Mouse (Mus musculus): ENCODE data around the gene Edem3.
"Not testable (repeated sequence)": the region's sequence is repeated elsewhere in the genome, so short reads cannot be mapped to it uniquely, and the experiment has no call there.

The Edem3 gene

DNA sequence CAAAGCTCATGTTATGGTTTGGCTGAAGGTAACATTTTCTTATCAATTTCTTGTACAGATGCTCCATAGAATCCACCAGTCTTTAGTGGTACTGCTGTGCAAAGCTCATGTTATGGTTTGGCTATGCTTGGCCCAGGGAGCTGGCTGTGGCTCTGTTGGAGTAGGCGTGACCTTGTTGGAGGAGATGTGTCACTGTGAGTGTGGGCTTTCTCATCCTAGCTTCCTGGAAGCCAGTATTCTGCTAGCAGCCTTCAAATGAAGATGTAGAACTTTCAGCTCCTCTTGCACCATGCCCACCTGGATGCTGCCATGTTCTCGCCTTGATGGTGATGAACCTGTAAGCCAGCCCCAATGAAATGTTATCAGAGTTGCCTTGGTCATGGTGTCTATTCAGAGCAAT lies 5.3 kb upstream of the Edem3 start:
- not testable (repeated sequence) for DNase-seq (ENCODE audit: low read depth, low spot score)

DNA sequence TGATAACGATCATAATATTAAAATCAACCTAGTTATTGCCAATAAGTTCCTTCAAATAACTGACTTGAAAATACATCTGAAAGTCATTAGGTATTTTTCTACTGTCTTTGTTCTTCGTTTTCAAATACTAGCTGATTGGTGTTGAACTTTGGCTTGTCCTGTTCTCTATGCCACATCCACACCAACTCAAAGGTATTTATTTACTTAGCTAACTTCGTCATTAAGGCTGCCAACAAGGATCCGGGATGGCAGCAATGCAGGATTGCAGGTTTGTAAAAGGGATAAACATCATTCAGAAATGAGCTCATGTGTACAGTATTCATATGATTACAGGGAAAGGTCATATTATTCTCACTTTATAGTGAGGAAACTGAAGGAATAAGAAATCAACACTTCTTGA lies 2.2 kb upstream of the Edem3 start:
- DNase-seq (ENCODE audit: low read depth, low spot score) = no peak

DNA sequence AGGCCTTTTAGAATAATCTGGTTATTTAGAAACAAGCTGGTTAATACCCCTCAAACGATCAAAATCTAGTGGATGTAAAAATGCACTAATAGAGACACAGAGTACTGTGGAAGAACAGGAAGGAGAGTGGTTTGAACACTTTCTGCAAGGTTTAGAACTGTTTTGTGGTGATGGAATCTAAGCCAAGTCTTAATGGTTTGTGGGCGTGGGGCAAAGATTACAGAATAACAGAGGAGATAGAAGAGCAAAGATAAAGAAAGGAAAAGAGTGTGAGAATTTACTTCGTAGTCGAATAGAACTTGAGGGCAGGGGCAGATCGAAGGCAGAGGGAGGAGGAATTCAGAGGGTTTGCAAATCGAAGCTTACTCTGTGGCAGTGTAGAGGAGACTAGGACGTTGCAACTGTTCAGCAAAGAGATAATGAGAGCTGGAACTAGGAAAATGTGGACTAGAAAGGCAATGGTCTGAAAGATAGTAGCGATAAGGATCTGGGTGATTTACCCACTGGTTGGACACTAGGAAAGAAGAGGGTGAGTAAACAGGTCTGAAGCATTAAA lies 1.7 kb upstream of the Edem3 start:
- DNase-seq (ENCODE audit: low read depth, low spot score) = peak; percentile 26

DNA sequence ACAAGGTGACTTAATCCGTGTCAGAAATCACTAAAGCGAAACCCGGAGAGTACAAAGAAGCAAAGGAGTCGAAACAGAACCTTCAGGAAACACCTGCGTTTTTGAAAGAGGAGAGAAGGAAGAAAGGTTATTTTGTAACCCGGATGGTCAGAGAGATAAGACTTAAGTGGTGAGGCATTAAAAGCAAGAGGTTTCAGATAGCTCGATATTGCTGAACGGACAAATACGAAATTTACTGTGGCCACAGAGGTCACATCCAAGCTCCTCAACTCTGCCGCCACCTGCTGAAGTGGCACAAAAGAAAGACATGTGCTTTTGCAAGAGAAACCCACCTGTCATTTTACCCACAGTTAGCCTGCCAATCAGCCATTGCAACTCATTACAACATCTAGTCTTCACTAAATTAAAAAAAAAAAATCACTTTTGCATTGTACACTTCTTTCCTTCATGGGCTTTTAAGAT lies 1.1 kb upstream of the Edem3 start:
- DNase-seq (ENCODE audit: low read depth, low spot score) = peak; percentile 42

DNA sequence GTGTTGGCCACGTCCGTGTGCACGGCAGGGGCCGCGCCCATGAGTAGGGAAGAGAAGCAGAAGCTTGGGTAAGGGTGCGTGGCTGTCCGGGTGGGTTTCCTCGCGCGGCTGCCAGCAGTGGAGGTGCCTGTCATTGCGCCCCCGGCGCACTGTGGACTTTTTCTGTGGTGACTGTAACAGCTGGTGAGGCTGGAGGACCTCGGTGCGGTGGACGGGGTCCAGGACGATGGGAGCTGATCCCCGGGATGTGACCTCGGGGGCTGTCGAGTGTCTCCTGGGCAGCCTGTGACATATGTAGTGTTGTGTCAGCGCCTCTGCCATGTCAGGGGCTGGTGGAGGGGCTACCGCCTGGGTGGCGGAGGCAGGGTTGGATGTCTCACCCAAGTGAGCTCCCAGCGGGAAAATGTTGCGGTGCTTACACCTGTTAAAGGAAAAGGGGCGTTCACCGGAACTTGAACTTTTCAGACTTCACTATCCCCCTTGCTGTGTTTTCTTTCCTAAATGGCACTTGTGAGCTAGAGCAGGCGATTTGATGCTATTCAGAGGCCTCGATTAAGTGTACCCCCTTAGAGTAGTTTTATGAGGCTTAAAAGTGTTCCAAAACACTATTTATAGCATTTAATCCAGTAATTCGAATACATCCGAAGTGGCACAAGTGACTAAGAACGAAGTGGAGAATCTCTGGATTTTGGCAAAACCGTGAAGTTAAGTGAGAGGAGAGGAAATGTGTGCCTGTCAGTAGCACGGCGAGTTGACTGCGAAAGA lies 671 bp downstream of the Edem3 start:
- DNase-seq (ENCODE audit: low read depth, low spot score) = peak; percentile 20

DNA sequence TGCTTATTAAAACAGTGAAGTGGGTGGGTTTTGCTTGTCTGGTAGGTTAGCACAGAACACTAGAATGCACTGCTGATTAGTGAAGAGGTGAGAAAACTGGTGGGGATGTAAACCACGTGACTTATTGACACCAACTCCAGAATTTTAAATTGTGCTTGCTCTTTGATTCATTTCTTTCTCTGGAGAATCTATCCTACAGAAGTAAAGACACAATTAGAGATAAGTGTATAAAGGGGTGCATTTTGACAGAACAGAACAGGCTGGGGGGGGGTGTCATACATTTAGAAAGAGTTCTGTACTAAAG lies 1.2 kb downstream of the Edem3 start:
- DNase-seq (ENCODE audit: low read depth, low spot score) = no peak

DNA sequence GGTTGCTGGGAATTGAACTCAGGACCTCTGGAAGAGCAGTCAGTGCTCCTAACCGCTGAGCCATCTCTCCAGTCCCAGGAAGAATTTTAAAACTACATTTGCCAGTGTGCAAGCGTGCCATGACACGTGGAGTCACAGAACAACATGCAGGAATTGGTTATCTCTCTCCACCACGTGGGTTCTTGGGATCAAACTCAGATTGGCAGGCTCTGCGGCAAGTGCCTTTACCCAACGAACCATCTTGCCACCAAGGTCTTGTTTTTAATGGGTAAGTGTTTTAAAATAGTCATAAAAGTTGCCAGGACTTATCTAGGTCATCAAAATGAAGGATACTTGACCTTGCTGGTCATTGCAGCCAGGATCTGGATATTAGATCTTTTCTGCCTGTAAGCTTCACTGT lies 3.1 kb downstream of the Edem3 start:
- DNase-seq (ENCODE audit: low read depth, low spot score) = no peak

DNA sequence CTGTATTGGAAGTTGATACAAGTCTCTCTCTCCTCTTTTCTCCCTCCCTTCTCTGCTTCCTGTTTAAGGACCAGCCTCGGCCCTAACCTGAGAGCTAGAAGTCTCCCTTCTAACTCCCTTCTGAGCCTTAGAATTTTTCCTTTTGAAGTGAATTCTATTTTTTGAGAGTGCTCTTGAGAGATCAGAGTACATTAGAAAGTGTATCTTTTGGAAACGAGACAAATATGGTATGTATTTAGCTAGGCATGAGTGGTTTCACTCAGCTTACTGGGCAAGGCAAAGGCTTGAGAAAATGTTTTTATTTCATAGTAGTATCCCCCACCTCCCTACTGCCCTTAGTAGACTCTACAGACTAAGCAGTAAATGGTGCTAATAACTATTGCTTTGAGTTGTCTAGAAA lies 3.8 kb downstream of the Edem3 start:
- no peak for DNase-seq (ENCODE audit: low read depth, low spot score)

DNA sequence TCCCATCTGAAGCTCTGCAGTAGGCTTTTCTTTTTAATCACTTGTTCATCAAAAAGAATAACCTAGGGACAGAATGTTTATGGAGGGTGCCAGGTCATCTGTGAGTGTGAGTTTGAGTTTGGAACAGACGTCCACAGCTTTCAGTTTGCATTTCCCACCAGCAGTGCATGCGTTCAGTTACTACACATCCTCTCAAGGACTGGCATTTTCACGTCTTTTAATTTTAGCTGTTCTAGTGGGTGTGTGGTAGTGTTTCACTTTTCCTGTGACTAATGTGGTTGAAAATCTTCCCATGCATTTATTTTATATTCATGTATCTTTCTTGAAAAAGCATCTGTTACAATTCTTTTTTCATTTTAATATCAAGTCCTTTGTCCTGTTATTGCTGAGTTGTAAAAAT lies 9.1 kb downstream of the Edem3 start:
- DNase-seq (ENCODE audit: low read depth, low spot score) = no peak

DNA sequence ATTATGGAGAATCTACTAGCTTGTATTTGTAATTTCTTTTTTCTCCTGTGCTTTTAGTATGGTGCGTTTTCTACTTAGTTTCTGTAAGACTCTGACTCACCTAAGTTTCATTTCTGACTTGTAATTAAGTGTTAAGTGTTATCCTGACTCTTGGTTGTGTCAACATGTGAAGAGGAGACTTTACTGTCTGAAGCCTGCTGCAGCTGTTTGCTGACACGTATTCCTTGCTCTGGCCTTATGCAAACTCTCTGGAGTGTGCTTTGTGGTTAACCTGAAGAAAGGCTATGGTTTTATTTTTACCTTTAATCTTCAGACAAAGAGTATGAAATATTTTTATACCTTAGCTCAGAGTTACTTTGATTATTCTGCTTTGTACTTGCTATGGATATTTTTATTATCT lies 11.0 kb downstream of the Edem3 start:
- DNase-seq (ENCODE audit: low read depth, low spot score) = peak; percentile 27

DNA sequence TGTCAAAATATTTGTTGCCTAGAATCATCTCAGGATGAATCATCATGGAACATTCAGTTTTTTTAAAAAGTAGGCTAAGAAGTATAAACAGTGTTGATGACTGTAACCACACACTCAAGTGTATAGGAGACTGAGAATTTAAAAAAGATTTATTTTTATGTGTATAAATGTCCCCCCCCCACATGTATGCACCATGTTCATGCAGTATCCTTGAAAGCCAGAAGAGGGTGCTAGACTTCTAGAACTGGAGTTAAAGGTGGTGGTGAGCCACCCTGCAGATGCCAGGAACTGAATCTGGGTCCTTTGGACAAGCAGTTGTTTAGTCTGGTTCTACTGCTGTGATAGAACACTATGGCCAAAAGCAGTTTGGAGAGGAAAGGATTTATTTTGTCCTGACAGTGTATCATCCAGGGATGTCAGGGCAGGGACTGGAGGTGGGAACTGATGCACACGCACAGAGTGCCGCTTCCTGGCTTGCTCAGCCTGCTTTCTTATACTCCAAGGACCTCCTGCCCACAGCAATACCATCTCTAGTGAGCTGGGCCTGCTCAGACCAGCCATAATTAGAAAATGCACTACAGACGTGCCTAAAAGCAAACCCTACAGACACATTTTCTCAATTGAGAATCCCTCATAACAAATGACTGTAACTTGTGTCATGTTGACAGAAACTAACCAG lies 11.9 kb downstream of the Edem3 start:
- peak; percentile 32 for DNase-seq (ENCODE audit: low read depth, low spot score)

DNA sequence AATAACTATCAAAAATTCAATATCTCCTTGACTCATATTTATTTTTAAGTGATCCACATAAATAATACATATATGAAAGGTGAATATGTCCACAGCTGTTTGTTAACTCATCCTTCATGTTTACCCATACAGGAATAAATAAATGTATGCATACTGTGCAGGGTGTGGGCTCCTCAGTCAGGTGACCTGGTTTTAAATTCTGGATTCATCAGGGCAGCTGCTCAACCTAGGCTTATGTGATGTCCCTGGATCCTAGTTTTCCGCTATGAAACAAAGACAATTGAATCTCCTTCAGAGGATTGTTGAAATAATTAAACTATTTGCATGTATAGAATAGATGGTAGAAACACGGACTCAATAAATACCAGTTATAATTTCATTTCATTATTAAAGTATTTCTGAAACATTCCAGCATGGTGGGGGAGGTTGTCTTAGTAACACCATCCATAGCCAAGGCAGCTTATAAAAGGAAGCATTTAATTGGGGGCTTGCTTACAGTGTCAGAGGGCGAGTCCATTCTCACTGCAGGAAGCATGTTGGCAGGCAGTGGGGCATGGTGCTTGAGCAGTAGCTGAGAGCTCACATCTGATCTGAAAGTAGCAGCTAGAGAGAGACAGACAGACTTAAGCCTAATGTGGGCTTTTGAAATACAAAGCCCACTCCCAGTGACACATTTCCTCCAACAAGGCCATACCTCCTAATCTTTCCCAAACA lies 14.2 kb downstream of the Edem3 start:
- DNase-seq (ENCODE audit: low read depth, low spot score) = no peak

DNA sequence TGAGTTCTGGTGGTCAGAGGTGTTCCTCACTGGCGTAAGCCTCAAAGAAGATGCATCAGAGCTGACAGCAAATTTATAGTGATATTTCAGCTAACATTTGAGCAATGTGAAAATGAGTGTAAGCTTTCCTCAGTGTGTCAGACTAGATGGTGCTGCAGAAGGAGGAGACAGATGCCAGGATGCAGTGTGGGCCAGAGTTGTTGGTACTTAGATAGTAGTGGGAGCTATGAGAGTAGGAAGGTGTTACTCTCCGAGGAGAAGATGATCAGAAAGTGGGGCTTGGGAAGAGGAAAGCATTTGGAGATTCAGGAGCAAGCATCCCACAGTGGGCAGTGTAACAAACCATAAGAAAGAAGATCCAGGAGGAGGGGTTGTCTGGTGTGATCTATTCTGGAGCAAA lies 22.4 kb downstream of the Edem3 start:
- DNase-seq (ENCODE audit: low read depth, low spot score) = no peak

DNA sequence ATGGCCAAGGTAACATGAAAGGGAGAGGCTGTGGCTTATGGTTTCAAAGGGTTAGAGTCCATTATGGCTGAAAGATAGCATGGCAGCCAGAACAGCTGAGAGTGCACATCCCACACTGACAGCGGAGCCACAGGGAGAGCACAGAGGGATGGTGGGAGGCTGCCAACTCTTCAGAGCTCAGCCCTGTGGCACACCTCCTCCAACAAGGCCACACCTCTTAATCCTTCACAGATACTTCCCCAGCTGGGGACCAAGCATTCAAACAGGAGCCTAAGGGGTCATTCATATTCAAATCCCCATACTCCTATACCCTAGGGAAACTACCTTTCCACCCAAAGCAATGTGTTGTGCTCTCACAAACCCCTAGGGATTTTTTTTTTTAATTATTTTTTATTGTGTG lies 23.4 kb downstream of the Edem3 start:
- no peak for DNase-seq (ENCODE audit: low read depth, low spot score)

DNA sequence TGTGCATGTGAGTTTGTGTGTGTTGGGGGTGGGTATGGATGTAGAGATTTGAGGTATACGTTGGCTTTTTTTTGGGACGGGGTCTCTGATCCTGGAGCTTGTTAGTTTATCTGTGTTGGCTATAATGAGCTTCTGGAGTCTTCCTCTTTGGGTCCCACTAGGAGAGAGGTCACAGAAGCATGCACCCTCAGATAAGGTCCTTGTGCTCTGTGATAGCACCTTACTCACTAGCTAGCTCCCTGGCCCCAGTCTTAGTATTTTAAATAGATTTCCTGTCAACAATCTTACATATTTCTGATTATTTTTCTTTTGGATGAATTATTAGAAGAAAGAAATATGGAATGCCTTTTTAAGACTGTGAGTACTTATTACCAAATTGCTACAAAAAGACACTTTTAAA lies 24.1 kb downstream of the Edem3 start:
- DNase-seq (ENCODE audit: low read depth, low spot score) = no peak

DNA sequence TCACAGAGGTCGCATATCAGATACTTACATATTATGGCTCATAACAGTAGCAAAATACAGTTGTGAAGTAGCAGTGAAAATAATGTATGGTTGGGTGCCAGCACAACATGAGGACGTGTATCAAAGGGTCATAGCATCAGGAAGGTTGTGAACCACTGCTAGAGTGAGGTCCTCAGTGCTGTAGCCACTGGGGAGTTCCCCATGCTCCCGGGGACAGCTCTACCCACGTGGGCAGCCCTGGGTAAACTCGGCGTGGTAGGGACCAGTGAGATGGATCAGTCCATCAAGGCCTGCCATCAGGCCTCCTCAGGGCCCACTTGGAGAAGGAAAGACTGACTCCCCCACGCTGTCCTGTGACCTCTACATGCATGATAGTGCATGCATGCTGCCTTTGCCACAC lies 26.3 kb downstream of the Edem3 start:
- DNase-seq (ENCODE audit: low read depth, low spot score) = no peak

DNA sequence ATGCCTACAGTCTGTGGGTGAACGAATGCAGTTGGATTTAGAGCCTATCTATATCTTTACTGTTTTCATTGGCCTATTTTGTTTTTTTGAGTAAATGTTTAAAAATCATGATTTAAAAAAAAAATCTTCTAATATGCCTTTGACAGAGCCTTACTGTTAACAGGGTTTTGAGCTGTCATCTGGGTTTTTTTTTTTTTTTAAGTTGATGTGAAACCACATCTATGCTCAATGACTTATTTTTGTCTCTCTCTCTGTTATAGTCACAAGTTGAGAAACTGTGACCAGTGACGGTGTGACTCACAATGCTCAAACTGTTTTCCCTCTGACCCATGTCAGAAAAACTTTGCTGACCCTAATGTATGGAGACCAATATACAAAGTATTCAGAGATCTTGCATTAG lies 28.2 kb downstream of the Edem3 start:
- DNase-seq (ENCODE audit: low read depth, low spot score) = no peak

DNA sequence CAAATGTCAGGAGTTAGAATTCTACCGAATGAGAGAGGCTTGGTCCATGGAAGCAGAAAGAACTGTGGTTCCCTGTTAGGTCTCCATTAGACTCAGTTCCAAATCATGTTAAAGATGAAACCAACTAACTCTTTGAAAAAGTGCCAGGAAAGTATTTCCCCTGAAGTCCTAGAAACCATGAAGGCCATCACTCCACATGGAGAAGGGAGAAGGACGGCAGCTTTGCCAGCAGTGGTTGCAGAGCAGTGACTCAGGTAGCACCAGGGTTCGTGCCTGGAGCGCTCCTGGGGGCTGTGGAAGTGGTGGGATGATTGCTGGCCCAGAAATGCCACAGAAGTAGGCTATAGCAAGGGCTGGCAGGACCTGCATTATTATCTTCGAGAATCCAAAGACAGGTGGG lies 31.2 kb downstream of the Edem3 start:
- no peak for DNase-seq (ENCODE audit: low read depth, low spot score)

DNA sequence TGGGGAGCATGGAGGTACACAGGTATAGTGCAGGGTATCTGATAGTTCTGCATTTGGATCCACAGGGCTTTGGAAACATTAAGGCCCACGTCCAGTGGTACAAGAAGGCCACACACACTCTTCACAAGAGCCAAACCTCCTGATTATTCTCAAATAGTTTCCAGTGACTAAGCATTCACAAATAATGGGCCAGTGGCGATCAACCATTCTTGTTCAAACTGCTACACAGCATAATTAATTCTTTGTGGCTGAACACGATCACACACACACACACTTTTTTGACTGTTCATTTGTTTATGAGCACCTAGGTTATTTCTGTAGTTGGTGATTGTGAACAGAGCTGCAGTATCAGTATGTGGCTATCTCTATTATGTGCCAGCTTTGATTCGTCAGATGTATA lies 34.0 kb downstream of the Edem3 start:
- DNase-seq (ENCODE audit: low read depth, low spot score) = no peak

DNA sequence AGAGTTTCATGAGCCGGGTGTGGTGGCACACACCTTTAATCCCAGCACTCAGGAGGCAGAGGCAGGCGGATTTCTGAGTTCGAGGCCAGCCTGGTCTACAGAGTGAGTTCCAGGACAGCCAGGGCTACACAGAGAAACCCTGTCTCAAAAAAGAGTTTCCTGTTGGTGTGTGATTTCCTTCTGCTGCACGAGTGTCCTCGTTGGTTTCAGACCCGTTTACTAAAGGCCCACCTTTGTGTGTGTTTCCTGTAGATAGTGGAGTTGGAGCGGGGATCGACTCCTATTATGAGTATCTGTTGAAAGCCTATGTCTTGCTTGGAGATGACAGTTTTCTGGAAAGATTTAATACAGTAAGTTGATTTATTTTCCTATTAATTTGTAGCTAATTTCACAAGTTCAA lies 36.9 kb downstream of the Edem3 start:
- DNase-seq (ENCODE audit: low read depth, low spot score) = not testable (repeated sequence)

DNA sequence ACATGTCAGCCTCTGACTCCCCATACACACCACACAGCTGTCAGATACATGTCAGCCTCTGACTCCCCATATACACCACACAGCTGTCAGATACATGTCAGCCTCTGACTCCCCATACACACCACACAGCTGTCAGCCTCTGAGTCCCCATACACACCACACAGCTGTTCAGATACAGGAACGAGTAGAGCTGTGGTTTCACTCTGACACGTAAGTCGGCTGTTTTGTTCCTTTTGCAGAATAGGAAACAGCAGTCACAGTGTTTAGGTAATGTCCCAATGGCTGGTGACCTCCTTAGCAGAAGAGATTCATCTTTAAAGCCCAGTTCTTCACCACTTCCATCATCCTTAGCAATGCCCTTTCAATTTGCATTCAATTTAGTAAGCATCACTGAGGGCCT lies 47.6 kb downstream of the Edem3 start:
- not testable (repeated sequence) for DNase-seq (ENCODE audit: low read depth, low spot score)

DNA sequence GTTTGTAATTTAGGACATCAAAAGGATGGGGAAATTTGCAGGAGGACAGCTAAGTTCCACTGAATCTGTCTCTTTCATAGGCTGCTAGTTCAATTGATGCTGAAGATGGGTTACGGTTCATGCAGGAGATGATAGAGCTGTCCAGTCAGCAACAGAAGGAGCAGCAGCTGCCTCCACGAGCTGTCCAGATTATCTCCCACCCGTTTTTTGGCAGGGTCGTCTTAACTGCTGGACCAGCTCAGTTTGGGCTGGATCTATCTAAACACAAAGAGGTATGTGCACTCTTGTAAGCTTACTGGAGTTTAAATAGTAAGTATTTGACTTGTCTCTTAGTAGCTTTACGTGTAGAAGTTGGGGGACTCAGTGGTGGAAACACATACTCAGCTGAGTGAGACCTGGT lies 52.1 kb downstream of the Edem3 start:
- no peak for DNase-seq (ENCODE audit: low read depth, low spot score)

All from CD4-positive helper T cell, adult 2 months (primary cell).